In genomic region chr19:5788620-5789019, GRCm38 (mm10) we compare ENCODE assay signal across 18 mouse cellular contexts.
"Had no signal": no experiment of that assay in that cellular context is flagged by ENCODE, and none has a peak within 500 bp of the region (broad histone marks: within the 10 kb centered on the region; RNA-seq: fewer than 3 reads in every experiment).

No protein-coding gene starts in this region.

- ATAC-seq: liver, postnatal 0 days; lung, postnatal 0 days; midbrain, embryonic 13.5 days; midbrain, embryonic 15.5 days had no signal

- H3K36me3 ChIP-seq: lung, embryonic 15.5 days; midbrain, embryonic 13.5 days; midbrain, embryonic 15.5 days; neural tube, embryonic 12.5 days; stomach, embryonic 15.5 days had no signal

- H3K4me3 ChIP-seq: lung, embryonic 15.5 days; midbrain, embryonic 13.5 days; midbrain, embryonic 15.5 days; neural tube, embryonic 12.5 days; stomach, embryonic 15.5 days had no signal

- H3K4me1 ChIP-seq: midbrain, embryonic 15.5 days; neural tube, embryonic 12.5 days had no signal

- H3K27ac ChIP-seq: lung, embryonic 15.5 days; macrophage; midbrain, embryonic 13.5 days; midbrain, embryonic 15.5 days; neural tube, embryonic 12.5 days; stomach, embryonic 15.5 days; stomach, postnatal 0 days had no signal

- H3K27me3 ChIP-seq: lung, embryonic 15.5 days; megakaryocyte, embryonic 14.5 days; midbrain, embryonic 13.5 days; midbrain, embryonic 15.5 days; neural tube, embryonic 12.5 days; stomach, embryonic 15.5 days had no signal

- H3K4me2 ChIP-seq: lung, embryonic 15.5 days; midbrain, embryonic 11.5 days; midbrain, embryonic 13.5 days; midbrain, embryonic 15.5 days; neural tube, embryonic 12.5 days; stomach, embryonic 15.5 days had no signal

- H3K9ac ChIP-seq: liver, postnatal 0 days; lung, embryonic 15.5 days; midbrain, embryonic 13.5 days; midbrain, embryonic 15.5 days; neural tube, embryonic 12.5 days; stomach, embryonic 15.5 days had no signal

- DNase-seq: liver, postnatal 0 days; lung, adult 2 months; lung, postnatal 14 days; lung, postnatal 36 days; right cerebral cortex, postnatal 14 days; thymus, adult 2 months; thymus, postnatal 25 days; thymus, postnatal 4 days had no signal

- H3K9me3 ChIP-seq: lung, embryonic 15.5 days; megakaryocyte, embryonic 14.5 days; midbrain, embryonic 13.5 days; midbrain, embryonic 15.5 days; neural tube, embryonic 12.5 days; stomach, embryonic 15.5 days had no signal
